Mouse (Mus musculus) embryonic facial prominence, embryonic 13.5 days (tissue): ENCODE measurements at regions not wholly inside any gene's neighbourhood (a gene's known extent, or its start where the extent isn't known, plus 50 kb on each side); places are given as distances from the start of the nearest gene placed in this dataset. TPM values are rescaled to one million over a fixed set of nuclear protein-coding genes. Genes with fewer than 3 reads are reported as not detected.

Source experiments
- ATAC-seq: fragments of 200-750 bp; cut with Nextera tagmentation; 2 replicates; pipeline ENCODE4 v1.8.0; 2017; ENCODE audit warnings: low read depth; ENCODE audit not compliant: insufficient number of reproducible peaks, insufficient read depth, low FRiP score, low TSS enrichment
- H3K27ac ChIP-seq: fragments of 300-500 bp; sonication (generic); 2 replicates; pipeline ENCODE4 v1.5.1; 2015; ENCODE audit warnings: moderate library complexity, mild to moderate bottlenecking, inconsistent platforms
- H3K27me3 ChIP-seq: fragments of 300-500 bp; sonication (generic); 2 replicates; pipeline ENCODE4 v1.6.1; 2015; ENCODE audit warnings: mild to moderate bottlenecking, inconsistent platforms
- H3K36me3 ChIP-seq: fragments of 300-500 bp; sonication (generic); 2 replicates; pipeline ENCODE4 v1.6.1; 2015; ENCODE audit warnings: mild to moderate bottlenecking, inconsistent platforms
- H3K4me1 ChIP-seq: fragments of 300-500 bp; sonication (generic); 2 replicates; pipeline ENCODE4 v1.6.1; 2015; ENCODE audit warnings: inconsistent platforms
- H3K4me2 ChIP-seq: fragments of 300-500 bp; sonication (generic); 2 replicates; pipeline ENCODE4 v1.6.1; 2015; ENCODE audit warnings: moderate library complexity, mild to moderate bottlenecking, inconsistent platforms
- H3K4me3 ChIP-seq: fragments of 300-500 bp; sonication (generic); 2 replicates; pipeline ENCODE4 v1.5.1; 2015; ENCODE audit warnings: mild to moderate bottlenecking, inconsistent platforms
- H3K9ac ChIP-seq: fragments of 300-500 bp; sonication (generic); 2 replicates; pipeline ENCODE4 v1.6.1; 2015; ENCODE audit warnings: mild to moderate bottlenecking, inconsistent platforms
- H3K9me3 ChIP-seq: fragments of 300-500 bp; sonication (generic); 2 replicates; pipeline ENCODE4 v1.6.1; 2016; ENCODE audit warnings: inconsistent platforms
- WGBS: fragments of 180-500 bp; shearing (Covaris S2); methylation state at CpG from one replicate; pipeline ENCODE4 v1.1.7; 2015; ENCODE audit warnings: mixed read lengths; 5-methylcytosine and 5-hydroxymethylcytosine counted together
- microRNA-seq: library from miRNA; unstranded; fragments of <30 nt; microRNA quantifications from one replicate; pipeline ENCODE4, GENCODE M21; 2016

DNA sequence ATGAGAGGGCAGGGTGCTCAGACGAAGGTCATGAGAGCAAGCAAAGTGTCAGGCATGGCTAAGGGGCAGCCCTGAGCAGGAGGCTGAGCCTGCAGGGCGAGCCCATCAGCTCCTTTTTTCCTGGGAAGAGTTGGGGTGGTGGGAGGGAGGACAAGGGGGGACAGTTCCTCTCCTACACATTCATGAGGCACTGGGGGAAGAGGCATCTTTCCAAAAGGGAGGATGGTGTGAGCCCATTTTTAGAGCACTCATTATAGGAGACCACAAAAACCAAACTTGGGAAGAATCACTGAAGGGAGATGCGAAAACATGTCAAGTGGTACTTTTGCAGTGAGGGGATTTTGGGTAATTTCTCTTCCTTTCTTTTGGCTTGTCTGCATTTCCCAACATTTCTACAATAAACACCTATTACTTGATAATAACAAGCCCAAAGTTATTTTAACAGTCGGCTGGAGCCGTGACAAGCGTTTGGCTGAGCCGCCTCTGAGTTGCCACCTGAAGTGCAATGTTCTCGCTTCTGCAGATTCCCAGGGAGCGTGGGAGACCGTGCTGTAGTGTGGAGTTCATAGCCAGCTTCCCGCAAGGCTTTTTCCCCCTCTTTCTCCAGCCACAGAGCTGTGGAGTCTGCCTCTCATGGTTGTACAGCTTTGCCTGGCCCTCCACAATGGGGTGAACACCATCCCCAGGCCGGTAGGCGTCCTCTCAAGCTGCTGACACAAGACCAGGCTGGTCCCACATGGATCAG, 136.9 kb upstream of the Kcnab2 start:
- Histone ChIP-seq H3K36me3 (no peaks in the 10 kb centered on the region), H3K27ac (no peak overlapping the region), H3K4me3 (no peak overlapping the region), H3K9me3 (no peaks in the 10 kb centered on the region), H3K4me2 (no peak overlapping the region), H3K9ac (no peak overlapping the region), H3K4me1 (no peaks in the 10 kb centered on the region), H3K27me3 (no peaks in the 10 kb centered on the region)
- no peak for ATAC-seq
- 82% methylated on average over 13 of the region's 13 CpGs for WGBS

Small RNAs in the stretch of these regions (microRNA-seq; reads per million reads assigned to microRNA genes)
- not detected for gene Gm25779
